Mouse (Mus musculus) Muller cell, postnatal 12 days (primary cell): ENCODE results near the gene Mthfsd.

Experiments
- DNase-seq: peaks from one replicate; pipeline ENCODE4 v3.0.0-alpha.2; 2015; ENCODE audit errors: inconsistent ontology term

The Mthfsd gene

GRCm38 (mm10) chr8:121122368-121122767 lies 14.2 kb upstream of the Mthfsd start:
- no peak for DNase-seq

- no peak for DNase-seq
Observed at GRCm38 (mm10) chr8:121121704-121122103, 13.5 kb upstream of the Mthfsd start.

GRCm38 (mm10) chr8:121120456-121121419 lies 12.5 kb upstream of the Mthfsd start:
- no peak for DNase-seq

- no peak for DNase-seq
Observed at GRCm38 (mm10) chr8:121119635-121120455, 11.7 kb upstream of the Mthfsd start.

- no peak for DNase-seq
Observed at GRCm38 (mm10) chr8:121118634-121119420, 10.6 kb upstream of the Mthfsd start.

GRCm38 (mm10) chr8:121117906-121118305 lies 9.7 kb upstream of the Mthfsd start:
- DNase-seq = no peak

- DNase-seq = peak; percentile 27
Observed at GRCm38 (mm10) chr8:121117186-121117651, 9.0 kb upstream of the Mthfsd start.

GRCm38 (mm10) chr8:121116591-121117185 lies 8.5 kb upstream of the Mthfsd start:
- DNase-seq = peak; percentile 52

- peak; percentile 93 for DNase-seq
Observed at GRCm38 (mm10) chr8:121115948-121116347, 7.8 kb upstream of the Mthfsd start, which contains the start of gene Foxc2. TSS of gene Foxc2 (plus strand) at chr8:121116171.

GRCm38 (mm10) chr8:121115136-121115535 lies 6.9 kb upstream of the Mthfsd start:
- no peak for DNase-seq

GRCm38 (mm10) chr8:121113261-121113660 lies 5.1 kb upstream of the Mthfsd start:
- DNase-seq = peak; percentile 91

GRCm38 (mm10) chr8:121111145-121111907 lies 3.1 kb upstream of the Mthfsd start:
- DNase-seq = no peak

GRCm38 (mm10) chr8:121108657-121109056 lies 465 bp upstream of the Mthfsd start:
- DNase-seq = no peak

GRCm38 (mm10) chr8:121104049-121104818 lies 4.0 kb downstream of the Mthfsd start:
- DNase-seq = peak; percentile 57

- DNase-seq = no peak
Observed at GRCm38 (mm10) chr8:121093496-121093895, 14.7 kb downstream of the Mthfsd start.

GRCm38 (mm10) chr8:121092627-121093026 lies 15.6 kb downstream of the Mthfsd start:
- DNase-seq = peak; percentile 65

GRCm38 (mm10) chr8:121092141-121092540 lies 16.1 kb downstream of the Mthfsd start:
- DNase-seq = no peak

GRCm38 (mm10) chr8:121090716-121091115 lies 17.5 kb downstream of the Mthfsd start:
- DNase-seq = no peak

- DNase-seq = peak; percentile 29
Observed at GRCm38 (mm10) chr8:121089631-121090380, 18.4 kb downstream of the Mthfsd start.
